Mouse (Mus musculus): ENCODE measurements at regions not wholly inside any gene's neighbourhood (a gene's known extent, or its start where the extent isn't known, plus 50 kb on each side); places are given as distances from the start of the nearest gene placed in this dataset.

GRCm38 (mm10) chr10:45933631-45934310 is 356.1 kb downstream of the Hace1 start:
- in situ Hi-C loops (cut with MboI; ENCODE audit: low sequenced_read_pairs), result no loop called here

- in situ Hi-C loops (cut with MboI; ENCODE audit: low sequenced_read_pairs), result no loop called here
Observed at GRCm38 (mm10) chr10:45957686-45958085, 380.1 kb downstream of the Hace1 start.

GRCm38 (mm10) chr10:45972240-45972639 is 394.6 kb downstream of the Hace1 start:
- in situ Hi-C loops (cut with MboI; ENCODE audit: low sequenced_read_pairs), result no loop called here

GRCm38 (mm10) chr10:45982731-45983274 is 405.2 kb downstream of the Hace1 start:
- in situ Hi-C loops (cut with MboI; ENCODE audit: low sequenced_read_pairs), result no loop called here

GRCm38 (mm10) chr10:45983671-45984335 is 406.2 kb downstream of the Hace1 start:
- in situ Hi-C loops (cut with MboI; ENCODE audit: low sequenced_read_pairs), result no loop called here

- in situ Hi-C loops (cut with MboI; ENCODE audit: low sequenced_read_pairs), result no loop called here
Observed at GRCm38 (mm10) chr10:45986341-45986740, 408.7 kb downstream of the Hace1 start.

GRCm38 (mm10) chr10:46006319-46006718 is 428.7 kb downstream of the Hace1 start:
- in situ Hi-C loops (cut with MboI; ENCODE audit: low sequenced_read_pairs), result no loop called here

GRCm38 (mm10) chr10:46011916-46012596 is 434.4 kb downstream of the Hace1 start:
- in situ Hi-C loops (cut with MboI; ENCODE audit: low sequenced_read_pairs), result no loop called here

- in situ Hi-C loops (cut with MboI; ENCODE audit: low sequenced_read_pairs), result no loop called here
Observed at GRCm38 (mm10) chr10:46012599-46012998, 435.0 kb downstream of the Hace1 start.

- in situ Hi-C loops (cut with MboI; ENCODE audit: low sequenced_read_pairs), result no loop called here
Observed at GRCm38 (mm10) chr10:46016295-46016694, 438.7 kb downstream of the Hace1 start.

GRCm38 (mm10) chr10:46045474-46046093 is 468.0 kb downstream of the Hace1 start:
- in situ Hi-C loops (cut with MboI; ENCODE audit: low sequenced_read_pairs), result no loop called here

GRCm38 (mm10) chr10:46046094-46046749 is 468.6 kb downstream of the Hace1 start:
- in situ Hi-C loops (cut with MboI; ENCODE audit: low sequenced_read_pairs), result no loop called here

- in situ Hi-C loops (cut with MboI; ENCODE audit: low sequenced_read_pairs), result no loop called here
Observed at GRCm38 (mm10) chr10:46046890-46047414, 469.3 kb downstream of the Hace1 start.

- in situ Hi-C loops (cut with MboI; ENCODE audit: low sequenced_read_pairs), result no loop called here
Observed at GRCm38 (mm10) chr10:46047591-46047990, 470.0 kb downstream of the Hace1 start.

- in situ Hi-C loops (cut with MboI; ENCODE audit: low sequenced_read_pairs), result no loop called here
Observed at GRCm38 (mm10) chr10:46057362-46058198, 480.0 kb downstream of the Hace1 start.

GRCm38 (mm10) chr10:46058199-46058472 is 480.5 kb downstream of the Hace1 start:
- in situ Hi-C loops (cut with MboI; ENCODE audit: low sequenced_read_pairs), result no loop called here

- in situ Hi-C loops (cut with MboI; ENCODE audit: low sequenced_read_pairs), result no loop called here
Observed at GRCm38 (mm10) chr10:46059285-46059684, 481.7 kb downstream of the Hace1 start.

GRCm38 (mm10) chr10:46063831-46064230 is 486.2 kb downstream of the Hace1 start:
- in situ Hi-C loops (cut with MboI; ENCODE audit: low sequenced_read_pairs), result no loop called here

- in situ Hi-C loops (cut with MboI; ENCODE audit: low sequenced_read_pairs), result no loop called here
Observed at GRCm38 (mm10) chr10:46070766-46071165, 493.1 kb downstream of the Hace1 start.

- in situ Hi-C loops (cut with MboI; ENCODE audit: low sequenced_read_pairs), result no loop called here
Observed at GRCm38 (mm10) chr10:46071220-46071619, 493.6 kb downstream of the Hace1 start.
